Mouse (Mus musculus) cerebellum, adult 11 months (tissue): Measurements from ENCODE around the gene Ube2m.
A peak's percentile ranks its signal among the peaks of the same experiment; 100 is the strongest.

Source experiments
- DNase-seq: peaks from one replicate; pipeline ENCODE4 v3.0.0; 2022

Ube2m gene

GRCm38 (mm10) chr7:13033451-13034147, 4.5 kb downstream of the Ube2m start:
- DNase-seq, result peak; percentile 31

- DNase-seq, result peak; percentile 17
These were observed 5.5 kb downstream of the Ube2m start for GRCm38 (mm10) chr7:13032541-13032940.

DNA sequence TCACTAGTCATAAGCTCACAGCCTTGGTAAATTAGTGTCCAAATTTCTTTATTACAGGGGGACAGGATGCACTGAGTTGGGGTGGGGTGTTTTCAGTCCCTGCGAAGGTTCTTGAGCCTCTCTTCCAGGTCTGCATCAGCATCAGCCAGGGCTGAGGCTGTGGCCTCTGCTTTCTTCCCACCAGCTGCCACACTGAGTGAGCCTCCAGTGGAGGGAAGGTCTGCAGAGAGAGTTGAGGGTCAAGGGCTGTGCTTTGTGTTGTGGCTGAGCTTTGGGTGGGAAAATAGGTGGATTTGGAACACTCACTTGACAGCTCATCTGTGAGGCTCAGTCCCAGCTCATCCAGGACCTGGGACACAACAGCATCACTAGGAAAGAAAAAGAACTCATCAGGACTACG, 6.1 kb downstream of the Ube2m start:
- no peak for DNase-seq

- peak; percentile 16 for DNase-seq
These were observed 7.0 kb downstream of the Ube2m start for GRCm38 (mm10) chr7:13031069-13031468.

DNA sequence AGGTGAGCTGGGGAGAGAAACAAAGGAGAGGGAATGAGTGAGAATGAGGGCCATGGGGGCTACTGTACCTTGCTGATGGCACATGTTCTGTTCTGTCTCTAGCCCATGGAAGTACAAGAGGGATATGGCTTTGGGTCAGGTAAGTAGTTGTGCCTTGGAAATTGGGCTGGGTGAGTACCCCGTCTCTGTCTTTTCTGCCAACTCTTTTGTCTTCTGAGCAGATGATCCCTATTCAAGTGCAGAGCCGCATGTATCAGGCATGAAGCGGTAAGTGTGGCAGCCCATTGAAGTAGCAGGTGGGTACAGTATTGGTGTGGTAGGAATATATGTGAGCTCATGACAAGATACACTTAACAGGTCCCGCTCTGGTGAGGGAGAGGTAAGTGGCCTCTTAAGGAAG, 9.1 kb downstream of the Ube2m start:
- DNase-seq, result no peak

DNA sequence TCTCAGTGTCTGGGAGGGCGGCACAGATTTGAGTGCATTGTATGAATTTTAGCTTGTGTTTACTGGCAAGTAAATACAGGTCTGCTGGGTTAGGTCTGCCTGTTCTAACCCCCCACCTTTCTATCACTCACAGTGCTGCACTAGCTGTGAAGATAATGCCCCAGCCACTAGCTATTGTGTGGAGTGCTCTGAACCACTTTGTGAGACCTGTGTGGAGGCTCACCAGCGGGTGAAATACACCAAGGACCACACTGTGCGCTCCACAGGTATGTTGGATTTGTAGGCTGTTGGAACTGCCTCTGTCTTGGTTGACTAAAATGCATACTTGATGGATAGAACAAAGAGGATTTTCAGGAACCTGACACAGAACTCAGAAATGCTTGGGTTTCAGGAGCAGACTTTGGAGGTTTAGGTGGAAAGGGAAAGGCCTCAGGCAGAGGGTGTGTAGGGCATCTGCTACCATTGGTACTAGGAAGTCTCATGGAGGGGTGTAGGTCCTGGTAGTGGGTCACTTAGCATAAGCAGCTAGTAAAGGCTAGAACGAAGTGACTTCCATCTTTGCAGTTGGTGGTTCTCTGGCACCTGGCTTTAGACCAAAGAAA, 12.5 kb downstream of the Ube2m start:
- no peak for DNase-seq

- peak; percentile 84 for DNase-seq
These were observed 13.3 kb downstream of the Ube2m start for GRCm38 (mm10) chr7:13024805-13025204.

- DNase-seq, result peak; percentile 96
These were observed 13.9 kb downstream of the Ube2m start for GRCm38 (mm10) chr7:13023928-13024731.

- DNase-seq, result peak; percentile 59
These were observed 15.1 kb downstream of the Ube2m start for GRCm38 (mm10) chr7:13022773-13023535.

DNA sequence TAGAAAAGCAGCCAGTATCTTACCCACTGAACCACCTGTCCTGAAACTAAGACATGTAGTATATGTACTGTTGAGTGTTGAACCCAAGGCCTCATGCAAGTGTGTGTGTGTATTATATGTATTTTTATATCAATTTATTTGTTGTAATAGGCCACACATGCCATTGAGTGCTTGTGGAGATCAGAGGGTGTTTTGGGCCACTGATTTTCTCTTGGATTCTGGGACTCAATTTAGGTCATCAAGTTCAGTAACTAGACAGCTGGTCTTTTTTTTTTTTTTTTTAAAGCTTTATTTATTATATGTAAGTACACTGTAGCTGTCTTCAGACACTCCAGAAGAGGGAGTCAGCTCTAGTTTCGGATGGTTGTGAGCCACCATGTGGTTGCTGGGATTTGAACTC, 22.9 kb downstream of the Ube2m start:
- no peak for DNase-seq

DNA sequence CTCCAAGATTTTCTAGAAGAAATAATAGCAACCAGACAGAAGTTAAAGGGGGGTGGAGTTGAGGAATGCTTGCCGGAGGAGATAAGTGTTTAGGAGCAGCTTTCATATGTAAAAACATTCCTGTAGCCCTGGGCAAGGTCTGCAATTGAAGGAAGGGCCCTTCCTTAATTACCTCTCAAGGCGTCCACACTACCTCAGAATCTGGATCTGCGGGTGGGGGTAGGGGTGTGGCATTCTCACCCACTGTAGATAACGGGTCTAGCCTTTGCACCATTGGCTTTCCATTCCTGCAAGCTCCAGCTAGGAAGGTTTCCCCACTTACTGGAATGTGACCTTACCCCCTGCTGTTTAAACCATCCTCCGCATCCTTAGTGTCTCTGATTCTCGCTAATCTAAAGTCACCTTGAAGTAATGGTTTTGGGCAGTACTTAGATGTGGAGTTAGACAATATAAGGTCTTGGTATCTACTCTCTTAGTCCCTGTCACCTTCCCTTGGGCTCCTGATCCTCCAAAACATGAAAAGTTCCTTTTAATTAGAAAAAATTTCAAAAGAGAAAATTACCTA, 23.7 kb downstream of the Ube2m start:
- no peak for DNase-seq

- no peak for DNase-seq
These were observed 24.4 kb downstream of the Ube2m start for GRCm38 (mm10) chr7:13013671-13014070.

DNA sequence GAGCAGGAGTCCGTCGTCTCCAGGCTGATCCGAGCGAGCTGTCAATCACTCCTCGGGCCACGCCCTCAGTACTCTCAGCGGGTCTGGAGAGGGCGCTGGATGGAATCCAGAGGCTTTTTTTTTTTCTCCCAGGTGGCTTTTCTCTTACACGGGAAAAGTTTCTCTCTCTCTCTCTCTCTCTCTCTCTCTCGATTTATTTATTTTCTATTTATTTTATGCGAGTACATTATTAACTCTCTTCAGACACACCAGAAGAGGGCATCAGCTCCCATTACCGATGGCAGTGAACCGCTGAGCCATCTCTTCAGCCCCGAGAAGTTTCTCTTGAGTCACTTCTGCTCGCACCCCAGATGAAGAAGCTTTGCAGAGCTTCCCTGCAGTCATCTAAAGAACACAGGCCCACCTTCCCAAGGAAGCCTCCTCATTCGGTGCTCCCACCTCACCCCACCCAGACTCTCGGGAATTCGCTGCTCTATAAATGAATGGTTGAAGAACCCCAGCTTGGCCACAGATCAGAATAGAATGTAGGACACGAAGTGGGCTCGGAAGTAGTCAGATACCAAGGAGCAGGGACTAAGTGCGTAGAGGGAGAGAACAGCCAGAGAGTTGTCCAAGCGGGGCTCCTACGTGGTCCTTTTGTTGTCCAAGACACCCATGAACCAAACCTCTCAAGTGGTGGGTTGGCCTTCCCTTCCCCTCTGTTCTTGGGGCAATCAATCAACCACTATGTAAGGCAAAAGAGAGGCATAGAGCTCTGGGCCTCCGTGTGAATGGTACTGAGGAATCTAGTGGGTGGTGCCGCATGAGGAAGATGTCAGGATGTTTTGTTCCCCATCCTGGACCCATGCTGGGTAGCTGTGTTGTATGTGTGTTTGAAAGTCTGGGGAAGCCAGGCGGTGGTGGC, 27.8 kb downstream of the Ube2m start, which contains the start of gene Zbtb45:
Gene Zbtb45 (minus strand): TSS at position 30 of the 904 bp plus-strand sequence.
- DNase-seq, result no peak

DNA sequence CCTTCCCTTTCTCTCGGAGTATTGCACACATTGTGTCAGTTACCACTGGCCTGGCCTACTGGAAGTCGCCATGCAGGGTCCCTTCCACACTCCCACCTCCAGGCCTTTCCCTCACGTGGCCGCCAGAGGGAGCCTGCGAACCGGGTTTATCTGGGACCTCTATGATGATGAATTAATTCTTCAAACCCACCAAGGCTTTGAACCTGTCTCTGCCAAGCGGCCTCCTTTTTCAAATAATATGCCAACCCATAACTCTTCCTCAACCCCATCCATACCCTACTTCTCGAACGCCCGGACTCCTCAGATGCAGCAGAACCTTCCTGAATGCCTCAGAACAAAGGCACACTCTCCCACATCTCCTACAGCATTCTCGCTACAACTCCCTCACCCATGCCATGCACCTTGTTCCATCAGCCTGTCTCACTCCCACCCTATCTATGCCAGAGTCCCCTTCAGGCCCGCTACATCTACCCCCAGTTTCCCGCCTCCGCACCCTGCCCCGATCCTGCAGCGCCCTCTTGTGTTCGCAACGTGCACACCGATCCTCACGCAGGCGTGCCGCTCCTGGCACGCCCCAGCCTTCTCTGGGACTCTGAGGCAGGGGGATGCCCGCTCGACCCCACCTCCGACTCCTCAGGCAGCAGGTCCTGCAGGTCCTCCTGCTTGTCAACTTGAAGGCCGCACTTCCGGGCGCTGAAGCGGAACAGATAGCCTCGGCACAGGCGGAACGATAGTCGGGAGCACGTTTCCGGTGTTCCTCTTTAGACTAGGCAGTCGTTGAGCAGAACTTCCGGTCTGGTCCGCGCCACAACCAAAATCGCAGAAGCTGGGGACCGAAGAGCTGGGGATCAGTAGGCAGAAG, 28.7 kb downstream of the Ube2m start:
- peak; percentile 92 for DNase-seq

DNA sequence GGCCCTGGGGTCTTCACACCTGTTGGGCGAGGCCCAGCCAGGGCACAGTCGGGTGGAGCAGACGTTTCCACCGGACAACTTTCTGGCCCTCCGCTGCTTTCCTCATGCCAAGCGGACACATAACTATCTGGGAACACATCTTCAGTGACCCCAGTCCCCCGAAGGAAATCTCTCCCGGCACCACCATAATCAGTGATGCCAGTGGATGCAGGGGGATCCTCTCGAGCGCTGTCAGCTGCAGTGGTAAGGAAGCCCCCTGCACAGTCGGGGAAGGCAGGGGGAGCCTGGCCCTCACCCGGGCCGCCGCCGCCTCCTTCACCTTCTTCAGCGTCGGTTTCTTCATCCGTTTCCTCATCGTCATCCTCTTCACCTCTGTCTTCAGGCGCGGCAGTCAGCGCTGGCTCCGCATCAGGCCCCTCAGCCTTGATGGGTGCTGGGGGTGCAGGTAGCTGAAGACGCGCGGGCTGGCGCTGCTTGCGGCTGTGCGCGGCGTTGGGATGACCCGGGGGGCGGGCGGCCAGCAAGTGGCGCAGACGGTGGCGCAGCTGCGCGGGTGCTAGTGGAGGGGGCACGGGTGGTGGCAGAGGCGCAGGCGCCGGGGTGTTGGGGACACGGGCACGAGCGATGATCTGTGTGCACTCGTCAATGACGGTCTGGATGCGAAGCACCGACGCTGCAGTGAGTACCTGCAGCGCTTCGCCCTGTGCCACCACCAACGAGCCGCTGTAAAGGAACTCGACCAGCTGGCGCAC, 30.6 kb downstream of the Ube2m start:
- no peak for DNase-seq

- no peak for DNase-seq
These were observed 31.5 kb downstream of the Ube2m start for GRCm38 (mm10) chr7:13006531-13006930.

- DNase-seq, result no peak
These were observed 32.1 kb downstream of the Ube2m start for GRCm38 (mm10) chr7:13006011-13006410.

DNA sequence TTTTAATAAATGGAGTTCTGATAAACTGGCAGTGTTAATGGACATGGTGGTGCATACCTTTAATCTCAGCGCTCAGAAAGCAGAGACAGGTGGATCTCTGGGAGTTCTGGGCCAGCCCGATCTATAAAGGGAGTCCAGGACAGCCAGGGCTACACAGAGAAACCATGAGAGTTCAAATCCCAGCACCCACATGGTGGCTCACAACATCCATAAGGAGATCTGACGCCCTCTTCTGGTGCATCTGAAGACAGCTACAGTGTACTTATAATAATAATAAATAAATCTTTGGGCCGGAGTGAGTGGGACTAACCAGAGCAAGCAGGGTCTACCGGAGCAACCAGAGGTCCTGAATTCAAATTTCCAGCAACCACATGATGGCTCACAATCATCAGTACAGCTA, 34.7 kb downstream of the Ube2m start:
- no peak for DNase-seq

DNA sequence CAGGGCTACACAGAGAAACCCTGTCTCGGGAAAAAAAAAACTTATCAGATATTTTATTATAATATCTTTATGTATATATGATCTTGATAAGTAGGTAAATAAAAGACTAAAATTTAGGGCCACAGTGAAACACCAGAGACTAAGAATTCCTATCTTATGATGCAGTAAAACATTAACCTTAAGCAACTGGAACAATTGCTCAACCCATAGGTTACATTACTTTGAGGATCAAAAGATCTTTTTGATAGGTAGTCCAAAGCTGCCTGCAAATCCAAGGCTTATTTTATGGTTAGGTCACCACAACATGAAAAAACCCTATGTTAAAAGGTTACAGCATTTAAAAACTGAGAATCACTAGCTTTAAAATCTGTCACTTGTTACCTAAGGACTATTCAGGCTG, 36.5 kb downstream of the Ube2m start:
- no peak for DNase-seq

- no peak for DNase-seq
These were observed 39.2 kb downstream of the Ube2m start, which contains the start of gene Trim28 for GRCm38 (mm10) chr7:12998851-12999250. Gene Trim28 (plus strand): TSS chr7:12999114.
